Mouse (Mus musculus) gastrocnemius, postnatal 4 days (tissue): ENCODE measurements around the gene Rexo5. TPM values are rescaled to one million over a fixed set of nuclear protein-coding genes. Genes with fewer than 3 reads are reported as not detected.

Source experiments
- DNase-seq, 2 experiments: peaks; one replicate each; pipeline ENCODE4 v3.0.0; 2021 to 2022; ENCODE audit warnings: low spot score in 2 of 2, mixed read lengths in 2 of 2
- long read RNA-seq, 2 experiments: library from polyadenylated mRNA; stranded (forward); transcript quantifications; one replicate each; pipeline ENCODE4 v2.0.0; 2021
- total RNA-seq, 2 experiments: library from RNA; stranded (reverse); gene quantifications; 2 replicates each; pipeline ENCODE4 v1.2.3; 2021

Gene Rexo5
- total RNA-seq, result 1 to 10 TPM; 6.6 to 7.0 TPM
- long read RNA-seq, experiment 1, partial matches to known transcripts, result 0 of 1 reads
- long read RNA-seq, experiment 1, other reads (novel, unspliced or antisense), result 1 of 1 reads
- long read RNA-seq, experiment 2, partial matches to known transcripts, result 0 of 2 reads
- long read RNA-seq, experiment 2, other reads (novel, unspliced or antisense), result 2 of 2 reads

- peak; percentile 81 to 91 for DNase-seq
Measured at GRCm38 (mm10) chr7:119793586-119794250, at the start of gene Rexo5, which contains the start of gene Eri2. Gene Rexo5 (plus strand): TSS chr7:119794006. Gene Eri2 (minus strand): TSS chr7:119794058.

- no peak for DNase-seq
Measured at GRCm38 (mm10) chr7:119744321-119744720, 49.5 kb upstream of the Rexo5 start.

- DNase-seq, result no peak
Measured at GRCm38 (mm10) chr7:119745869-119746268, 47.9 kb upstream of the Rexo5 start.

GRCm38 (mm10) chr7:119748761-119749160, 45.0 kb upstream of the Rexo5 start:
- DNase-seq, result no peak

- DNase-seq, result no peak
Measured at GRCm38 (mm10) chr7:119749942-119750341, 43.9 kb upstream of the Rexo5 start.

GRCm38 (mm10) chr7:119753696-119754095, 40.1 kb upstream of the Rexo5 start:
- DNase-seq, result no peak

GRCm38 (mm10) chr7:119760527-119760951, 33.3 kb upstream of the Rexo5 start, which contains the start of gene Acsm3:
Gene Acsm3 (plus strand): TSS chr7:119760923.
- no peak for DNase-seq

- no peak for DNase-seq
Measured at GRCm38 (mm10) chr7:119762166-119762697, 31.6 kb upstream of the Rexo5 start.

GRCm38 (mm10) chr7:119764377-119764776, 29.4 kb upstream of the Rexo5 start:
- DNase-seq, result no peak

GRCm38 (mm10) chr7:119766996-119767395, 26.8 kb upstream of the Rexo5 start:
- DNase-seq, result no peak

GRCm38 (mm10) chr7:119769895-119770294, 23.9 kb upstream of the Rexo5 start:
- no peak for DNase-seq

GRCm38 (mm10) chr7:119783453-119783852, 10.4 kb upstream of the Rexo5 start:
- DNase-seq, result no peak

GRCm38 (mm10) chr7:119784908-119785307, 8.9 kb upstream of the Rexo5 start:
- DNase-seq, result no peak

- DNase-seq, result no peak
Measured at GRCm38 (mm10) chr7:119789024-119789423, 4.8 kb upstream of the Rexo5 start.

- no peak for DNase-seq
Measured at GRCm38 (mm10) chr7:119794251-119794638, 439 bp downstream of the Rexo5 start.

- no peak for DNase-seq
Measured at GRCm38 (mm10) chr7:119795311-119795710, 1.5 kb downstream of the Rexo5 start.

- no peak for DNase-seq
Measured at GRCm38 (mm10) chr7:119800488-119800887, 6.7 kb downstream of the Rexo5 start.

GRCm38 (mm10) chr7:119800991-119801390, 7.2 kb downstream of the Rexo5 start:
- no peak for DNase-seq

- no peak for DNase-seq
Measured at GRCm38 (mm10) chr7:119807396-119807795, 13.6 kb downstream of the Rexo5 start.

GRCm38 (mm10) chr7:119808723-119809122, 14.9 kb downstream of the Rexo5 start:
- no peak for DNase-seq

GRCm38 (mm10) chr7:119835371-119835770, 41.6 kb downstream of the Rexo5 start:
- no peak for DNase-seq

GRCm38 (mm10) chr7:119835996-119836777, 42.4 kb downstream of the Rexo5 start:
- DNase-seq, result no peak
